Mouse (Mus musculus): ENCODE measurements around the gene Slc35c2. TPM values are rescaled to one million over a fixed set of nuclear protein-coding genes. Genes with fewer than 3 reads are reported as not detected.

Gene Slc35c2
- total RNA-seq, 2 experiments from 2014 or later: 20.8 to 23.4 TPM

- DNase-seq (ENCODE audit: low spot score in 2 of 2): no peak
Observed at GRCm38 (mm10) chr2:165277188-165277740, 10.4 kb downstream of the Slc35c2 start.

GRCm38 (mm10) chr2:165275824-165276223 is 11.8 kb downstream of the Slc35c2 start:
- peak in 1 of 2 experiments; percentile 64 for DNase-seq (ENCODE audit: low spot score in 2 of 2)

- DNase-seq (ENCODE audit: low spot score in 2 of 2): no peak
Observed at GRCm38 (mm10) chr2:165275124-165275640, 12.5 kb downstream of the Slc35c2 start.

- DNase-seq (ENCODE audit: low spot score in 2 of 2): no peak
Observed at GRCm38 (mm10) chr2:165273589-165273988, 14.1 kb downstream of the Slc35c2 start.

GRCm38 (mm10) chr2:165271326-165271725 is 16.3 kb downstream of the Slc35c2 start:
- DNase-seq (ENCODE audit: low spot score in 2 of 2): no peak

- DNase-seq (ENCODE audit: low spot score in 2 of 2): no peak
Observed at GRCm38 (mm10) chr2:165270858-165271257, 16.8 kb downstream of the Slc35c2 start.

GRCm38 (mm10) chr2:165266739-165267138 is 20.9 kb downstream of the Slc35c2 start:
- no peak for DNase-seq (ENCODE audit: low spot score in 2 of 2)

- no peak for DNase-seq (ENCODE audit: low spot score in 2 of 2)
Observed at GRCm38 (mm10) chr2:165263861-165264260, 23.8 kb downstream of the Slc35c2 start.

- no peak for DNase-seq (ENCODE audit: low spot score in 2 of 2)
Observed at GRCm38 (mm10) chr2:165262274-165262990, 25.2 kb downstream of the Slc35c2 start.

GRCm38 (mm10) chr2:165259859-165260258 is 27.8 kb downstream of the Slc35c2 start:
- DNase-seq (ENCODE audit: low spot score in 2 of 2): no peak

- no peak for DNase-seq (ENCODE audit: low spot score in 2 of 2)
Observed at GRCm38 (mm10) chr2:165258321-165258720, 29.3 kb downstream of the Slc35c2 start.

- no peak for DNase-seq (ENCODE audit: low spot score in 2 of 2)
Observed at GRCm38 (mm10) chr2:165257151-165257834, 30.4 kb downstream of the Slc35c2 start.

GRCm38 (mm10) chr2:165256213-165256612 is 31.5 kb downstream of the Slc35c2 start:
- DNase-seq (ENCODE audit: low spot score in 2 of 2): no peak

- DNase-seq (ENCODE audit: low spot score in 2 of 2): no peak
Observed at GRCm38 (mm10) chr2:165253867-165254266, 33.8 kb downstream of the Slc35c2 start.

- DNase-seq (ENCODE audit: low spot score in 2 of 2): no peak
Observed at GRCm38 (mm10) chr2:165253269-165253668, 34.4 kb downstream of the Slc35c2 start.

GRCm38 (mm10) chr2:165252801-165253200 is 34.9 kb downstream of the Slc35c2 start:
- DNase-seq (ENCODE audit: low spot score in 2 of 2): no peak

GRCm38 (mm10) chr2:165252381-165252780 is 35.3 kb downstream of the Slc35c2 start:
- DNase-seq (ENCODE audit: low spot score in 2 of 2): no peak

GRCm38 (mm10) chr2:165250903-165251302 is 36.8 kb downstream of the Slc35c2 start:
- no peak for DNase-seq (ENCODE audit: low spot score in 2 of 2)

- DNase-seq (ENCODE audit: low spot score in 2 of 2): no peak
Observed at GRCm38 (mm10) chr2:165248967-165249366, 38.7 kb downstream of the Slc35c2 start.

GRCm38 (mm10) chr2:165246349-165246748 is 41.3 kb downstream of the Slc35c2 start:
- DNase-seq (ENCODE audit: low spot score in 2 of 2): no peak

GRCm38 (mm10) chr2:165243122-165243720 is 44.4 kb downstream of the Slc35c2 start:
- DNase-seq (ENCODE audit: low spot score in 2 of 2): no peak

GRCm38 (mm10) chr2:165242575-165242974 is 45.1 kb downstream of the Slc35c2 start:
- DNase-seq (ENCODE audit: low spot score in 2 of 2): no peak
